Mouse (Mus musculus) megakaryocyte, embryonic 14.5 days (primary cell): ENCODE data around the gene Thbd.

ENCODE experiments used
- FLI1 ChIP-seq: IDR thresholded peaks from 2 replicates; pipeline ENCODE4 v1.6.1; 2012; ENCODE audit warnings: low read length, inconsistent platforms, mixed read lengths
- GATA1 ChIP-seq: IDR thresholded peaks from 3 replicates; pipeline ENCODE4 v1.6.1; 2012; ENCODE audit warnings: mixed read lengths, low read length, inconsistent platforms, borderline replicate concordance

DNA sequence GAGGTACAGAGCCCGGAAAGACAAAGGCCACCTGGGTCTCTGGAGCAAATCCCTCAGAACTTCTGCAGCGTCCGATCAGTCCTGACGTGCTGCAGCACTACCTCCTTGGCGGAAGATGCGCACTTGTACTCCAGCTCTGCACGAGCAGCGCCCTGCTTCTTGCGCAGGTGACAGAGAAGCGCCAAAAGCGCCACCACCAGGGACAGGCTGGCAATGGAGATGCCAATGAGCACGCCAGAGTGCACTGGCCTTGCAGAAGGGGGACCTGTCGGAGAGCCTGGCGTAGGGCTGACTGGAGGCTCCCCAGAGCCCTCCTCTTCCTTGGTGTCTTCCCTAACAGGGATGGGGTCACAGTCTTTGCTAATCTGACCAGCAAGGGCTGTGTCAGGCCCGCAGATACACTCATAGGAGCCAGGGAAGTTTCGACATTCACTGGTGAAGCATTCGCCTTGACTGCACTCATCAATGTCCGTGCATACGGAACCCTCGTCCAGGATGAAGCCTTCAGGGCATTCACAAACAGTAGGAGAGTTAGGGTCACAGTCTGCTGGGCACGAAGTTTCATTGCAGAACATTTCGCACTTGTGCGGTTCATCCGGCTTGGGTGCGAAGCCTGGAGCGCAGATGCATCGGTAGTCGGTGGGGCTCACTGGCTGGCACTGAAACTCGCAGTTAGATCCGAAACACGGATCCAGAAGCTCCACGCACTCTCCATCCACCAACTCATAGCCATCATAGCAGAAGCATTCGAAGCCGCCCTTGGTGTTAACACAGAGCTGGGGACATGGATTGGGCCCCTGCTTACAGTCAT lies 1.6 kb downstream of the Thbd start:
- no peak for TF ChIP-seq GATA1
- TF ChIP-seq FLI1: no peak
